Mouse (Mus musculus) neural tube, embryonic 11.5 days (tissue): Measurements from ENCODE around the gene Cdrt4. TPM values are rescaled to one million over a fixed set of nuclear protein-coding genes. Genes with fewer than 3 reads are reported as not detected.

Experiments used
- ATAC-seq: fragments of 200-750 bp; cut with Nextera tagmentation; 2 replicates; pipeline ENCODE4 v1.8.0; 2017; ENCODE audit warnings: moderate number of reproducible peaks, mild to moderate bottlenecking, moderate TSS enrichment, moderate library complexity; ENCODE audit not compliant: insufficient read depth, low FRiP score, low TSS enrichment
- DNase-seq: peaks from one replicate; pipeline ENCODE4 v3.0.0-alpha.2; 2015; ENCODE audit warnings: low spot score
- H3K27ac ChIP-seq: fragments of 300-500 bp; sonication (generic); 2 replicates; pipeline ENCODE4 v1.5.1; 2014; ENCODE audit warnings: low read depth, mild to moderate bottlenecking, low read length
- H3K27me3 ChIP-seq: fragments of 300-500 bp; sonication (generic); 2 replicates; pipeline ENCODE4 v1.6.1; 2014; ENCODE audit warnings: mild to moderate bottlenecking, low read length, mixed read lengths; ENCODE audit not compliant: control insufficient read depth, insufficient read depth
- H3K36me3 ChIP-seq: fragments of 300-500 bp; sonication (generic); 2 replicates; pipeline ENCODE4 v1.6.1; 2014; ENCODE audit warnings: mild to moderate bottlenecking, low read length, moderate library complexity, mixed read lengths; ENCODE audit not compliant: control insufficient read depth, insufficient read depth
- H3K4me1 ChIP-seq: fragments of 300-500 bp; sonication (generic); 2 replicates; pipeline ENCODE4 v1.6.1; 2014; ENCODE audit warnings: low read length, mixed read lengths; ENCODE audit not compliant: control insufficient read depth, insufficient read depth
- H3K4me2 ChIP-seq: fragments of 300-500 bp; sonication (generic); 2 replicates; pipeline ENCODE4 v1.6.1; 2014; ENCODE audit warnings: low read depth, mild to moderate bottlenecking, moderate library complexity
- H3K4me3 ChIP-seq: fragments of 300-500 bp; sonication (generic); 2 replicates; pipeline ENCODE4 v1.5.1; 2014; ENCODE audit warnings: low read depth, low read length
- H3K9ac ChIP-seq: fragments of 300-500 bp; sonication (generic); 2 replicates; pipeline ENCODE4 v1.6.1; 2014; ENCODE audit warnings: mild to moderate bottlenecking, low read length
- H3K9me3 ChIP-seq: fragments of 300-500 bp; sonication (generic); 2 replicates; pipeline ENCODE4 v1.6.1; 2016; ENCODE audit warnings: low read length; ENCODE audit not compliant: control insufficient read depth
- WGBS: fragments of 180-500 bp; shearing (Covaris S2); extraction: QIAGEN DNeasy Blood & Tissue Kit; methylation state at CpG from one replicate; pipeline ENCODE4 v1.1.7; 2014; 5-methylcytosine and 5-hydroxymethylcytosine counted together
- polyA plus RNA-seq: library from polyadenylated mRNA; unstranded; fragments of >200 nt; fragmentation: Nextera tagmentation; extraction: Ambion mirVana; gene quantifications from 2 replicates; pipeline ENCODE4 v1.2.1, GENCODE M21; 2014

Cdrt4 gene
- polyA plus RNA-seq, 1 experiment from 2014 or later, result not detected

GRCm38 (mm10) chr11:62995755-62996521 is 44.9 kb downstream of the Cdrt4 start:
- Histone ChIP-seq H3K9me3 (no peaks in the 10 kb centered on the region), H3K4me3 (no peak overlapping the region), H3K36me3 (no peaks in the 10 kb centered on the region), H3K27me3 (no peaks in the 10 kb centered on the region), H3K4me1 (peaks cover 4% of the 10 kb centered on the region; the same call in 1 of the 2 replicates), H3K9ac (no peak overlapping the region), H3K27ac (no peak overlapping the region), H3K4me2 (no peak overlapping the region)
- WGBS, result 80% methylated on average over 5 of the region's 5 CpGs
- ATAC-seq, result no peak
- no peak for DNase-seq

GRCm38 (mm10) chr11:62996522-62996898 is 45.5 kb downstream of the Cdrt4 start:
- ATAC-seq (no peak), DNase-seq (no peak)
- Histone ChIP-seq H3K27ac (no peak overlapping the region), H3K9me3 (no peaks in the 10 kb centered on the region), H3K27me3 (no peaks in the 10 kb centered on the region), H3K4me3 (no peak overlapping the region), H3K4me2 (no peak overlapping the region), H3K9ac (no peak overlapping the region), H3K36me3 (no peaks in the 10 kb centered on the region), H3K4me1 (peaks cover 4% of the 10 kb centered on the region; the same call in 1 of the 2 replicates)
- 83% methylated on average over 4 of the region's 4 CpGs for WGBS

- Histone ChIP-seq H3K27me3 (no peaks in the 10 kb centered on the region), H3K36me3 (no peaks in the 10 kb centered on the region), H3K27ac (no peak overlapping the region), H3K9me3 (no peaks in the 10 kb centered on the region), H3K4me2 (no peak overlapping the region), H3K4me3 (no peak overlapping the region), H3K4me1 (peaks cover 4% of the 10 kb centered on the region; the same call in 1 of the 2 replicates), H3K9ac (no peak overlapping the region)
- 88% methylated on average over 5 of the region's 5 CpGs for WGBS
- DNase-seq (no peak), ATAC-seq (no peak)
Measured at GRCm38 (mm10) chr11:62997039-62997717, 46.2 kb downstream of the Cdrt4 start.

GRCm38 (mm10) chr11:62997718-62998281 is 46.8 kb downstream of the Cdrt4 start:
- DNase-seq (no peak), ATAC-seq (no peak)
- Histone ChIP-seq H3K27ac (no peak overlapping the region), H3K9ac (no peak overlapping the region), H3K27me3 (no peaks in the 10 kb centered on the region), H3K4me2 (no peak overlapping the region), H3K4me3 (no peak overlapping the region), H3K36me3 (no peaks in the 10 kb centered on the region), H3K9me3 (no peaks in the 10 kb centered on the region), H3K4me1 (peaks cover 4% of the 10 kb centered on the region; the same call in 1 of the 2 replicates)
- 63% methylated on average over 11 of the region's 11 CpGs for WGBS

- H3K27me3 ChIP-seq, result no peaks in the 10 kb centered on the region
- DNase-seq, result no peak
- H3K9ac ChIP-seq, result no peak overlapping the region
- no peaks in the 10 kb centered on the region for H3K36me3 ChIP-seq
- no peaks in the 10 kb centered on the region for H3K9me3 ChIP-seq
- H3K27ac ChIP-seq, result no peak overlapping the region
- H3K4me1 ChIP-seq, result peaks cover 4% of the 10 kb centered on the region; the same call in 1 of the 2 replicates
- 93% methylated on average over 8 of the region's 8 CpGs for WGBS
- no peak overlapping the region for H3K4me3 ChIP-seq
- H3K4me2 ChIP-seq, result no peak overlapping the region
- no peak for ATAC-seq
Measured at GRCm38 (mm10) chr11:63000126-63000525, 49.1 kb downstream of the Cdrt4 start.

- Histone ChIP-seq H3K27me3 (no peaks in the 10 kb centered on the region), H3K36me3 (no peaks in the 10 kb centered on the region), H3K27ac (no peak overlapping the region), H3K9ac (no peak overlapping the region), H3K4me1 (no peaks in the 10 kb centered on the region), H3K9me3 (no peaks in the 10 kb centered on the region), H3K4me2 (no peak overlapping the region), H3K4me3 (no peak overlapping the region)
- ATAC-seq, result no peak
- DNase-seq, result no peak
- WGBS, result 60% methylated on average over 6 of the region's 6 CpGs
Measured at GRCm38 (mm10) chr11:63004617-63005016, 53.6 kb downstream of the Cdrt4 start.

GRCm38 (mm10) chr11:63007376-63007775 is 56.4 kb downstream of the Cdrt4 start:
- WGBS, result 83% methylated on average over 5 of the region's 5 CpGs
- no peak overlapping the region for H3K4me3 ChIP-seq
- ATAC-seq (no peak), DNase-seq (no peak)
- H3K36me3 ChIP-seq, result no peaks in the 10 kb centered on the region
- no peaks in the 10 kb centered on the region for H3K4me1 ChIP-seq
- H3K9ac ChIP-seq, result no peak overlapping the region
- no peak overlapping the region for H3K4me2 ChIP-seq
- H3K27ac ChIP-seq, result no peak overlapping the region
- H3K27me3 ChIP-seq, result no peaks in the 10 kb centered on the region
- no peaks in the 10 kb centered on the region for H3K9me3 ChIP-seq

- Histone ChIP-seq H3K9ac (no peak overlapping the region), H3K27me3 (no peaks in the 10 kb centered on the region), H3K9me3 (no peaks in the 10 kb centered on the region), H3K4me3 (no peak overlapping the region), H3K4me2 (no peak overlapping the region), H3K36me3 (no peaks in the 10 kb centered on the region), H3K27ac (no peak overlapping the region), H3K4me1 (no peaks in the 10 kb centered on the region)
- ATAC-seq (no peak), DNase-seq (no peak)
- WGBS, result 83% methylated on average over 3 of the region's 3 CpGs
Measured at GRCm38 (mm10) chr11:63008004-63008403, 57.0 kb downstream of the Cdrt4 start.
